Mouse (Mus musculus): ENCODE measurements around the gene Grin2b. TPM values are rescaled to one million over a fixed set of nuclear protein-coding genes. Genes with fewer than 3 reads are reported as not detected.

Gene Grin2b
- total RNA-seq, 1 experiment from 2014 or later: not detected

GRCm38 (mm10) chr6:136109172-136109571 lies 64.1 kb downstream of the Grin2b start:
- ATAC-seq (ENCODE audit: extremely low read depth, insufficient number of reproducible peaks, low FRiP score, poor library complexity, severe bottlenecking): no peak

- no peak for ATAC-seq (ENCODE audit: extremely low read depth, insufficient number of reproducible peaks, low FRiP score, poor library complexity, severe bottlenecking)
Measured at GRCm38 (mm10) chr6:136108466-136108865, 64.8 kb downstream of the Grin2b start.

- ATAC-seq (ENCODE audit: extremely low read depth, insufficient number of reproducible peaks, low FRiP score, poor library complexity, severe bottlenecking): no peak
Measured at GRCm38 (mm10) chr6:136105221-136105620, 68.1 kb downstream of the Grin2b start.

GRCm38 (mm10) chr6:136100241-136100640 lies 73.1 kb downstream of the Grin2b start:
- no peak for ATAC-seq (ENCODE audit: extremely low read depth, insufficient number of reproducible peaks, low FRiP score, poor library complexity, severe bottlenecking)

- ATAC-seq (ENCODE audit: extremely low read depth, insufficient number of reproducible peaks, low FRiP score, poor library complexity, severe bottlenecking): no peak
Measured at GRCm38 (mm10) chr6:136096269-136096668, 77.0 kb downstream of the Grin2b start.

GRCm38 (mm10) chr6:136079991-136080734 lies 93.1 kb downstream of the Grin2b start:
- ATAC-seq (ENCODE audit: extremely low read depth, insufficient number of reproducible peaks, low FRiP score, poor library complexity, severe bottlenecking): no peak

- no peak for ATAC-seq (ENCODE audit: extremely low read depth, insufficient number of reproducible peaks, low FRiP score, poor library complexity, severe bottlenecking)
Measured at GRCm38 (mm10) chr6:136072326-136073054, 100.8 kb downstream of the Grin2b start.

- no peak for ATAC-seq (ENCODE audit: extremely low read depth, insufficient number of reproducible peaks, low FRiP score, poor library complexity, severe bottlenecking)
Measured at GRCm38 (mm10) chr6:136070101-136070500, 103.2 kb downstream of the Grin2b start.

- no peak for ATAC-seq (ENCODE audit: extremely low read depth, insufficient number of reproducible peaks, low FRiP score, poor library complexity, severe bottlenecking)
Measured at GRCm38 (mm10) chr6:136053346-136053745, 120.0 kb downstream of the Grin2b start.

GRCm38 (mm10) chr6:136050346-136050745 lies 123.0 kb downstream of the Grin2b start:
- ATAC-seq (ENCODE audit: extremely low read depth, insufficient number of reproducible peaks, low FRiP score, poor library complexity, severe bottlenecking): no peak

GRCm38 (mm10) chr6:136048084-136048483 lies 125.2 kb downstream of the Grin2b start:
- no peak for ATAC-seq (ENCODE audit: extremely low read depth, insufficient number of reproducible peaks, low FRiP score, poor library complexity, severe bottlenecking)

GRCm38 (mm10) chr6:136046091-136046490 lies 127.2 kb downstream of the Grin2b start:
- ATAC-seq (ENCODE audit: extremely low read depth, insufficient number of reproducible peaks, low FRiP score, poor library complexity, severe bottlenecking): no peak

GRCm38 (mm10) chr6:136044461-136044860 lies 128.8 kb downstream of the Grin2b start:
- ATAC-seq (ENCODE audit: extremely low read depth, insufficient number of reproducible peaks, low FRiP score, poor library complexity, severe bottlenecking): no peak

GRCm38 (mm10) chr6:136042375-136042774 lies 130.9 kb downstream of the Grin2b start:
- ATAC-seq (ENCODE audit: extremely low read depth, insufficient number of reproducible peaks, low FRiP score, poor library complexity, severe bottlenecking): no peak

- ATAC-seq (ENCODE audit: extremely low read depth, insufficient number of reproducible peaks, low FRiP score, poor library complexity, severe bottlenecking): no peak
Measured at GRCm38 (mm10) chr6:136041821-136042220, 131.5 kb downstream of the Grin2b start.

- no peak for ATAC-seq (ENCODE audit: extremely low read depth, insufficient number of reproducible peaks, low FRiP score, poor library complexity, severe bottlenecking)
Measured at GRCm38 (mm10) chr6:136040931-136041330, 132.4 kb downstream of the Grin2b start.

GRCm38 (mm10) chr6:136029235-136029939 lies 143.9 kb downstream of the Grin2b start:
- no peak for ATAC-seq (ENCODE audit: extremely low read depth, insufficient number of reproducible peaks, low FRiP score, poor library complexity, severe bottlenecking)

GRCm38 (mm10) chr6:136026936-136027335 lies 146.4 kb downstream of the Grin2b start:
- ATAC-seq (ENCODE audit: extremely low read depth, insufficient number of reproducible peaks, low FRiP score, poor library complexity, severe bottlenecking): no peak

- ATAC-seq (ENCODE audit: extremely low read depth, insufficient number of reproducible peaks, low FRiP score, poor library complexity, severe bottlenecking): no peak
Measured at GRCm38 (mm10) chr6:136025801-136026200, 147.5 kb downstream of the Grin2b start.

- ATAC-seq (ENCODE audit: extremely low read depth, insufficient number of reproducible peaks, low FRiP score, poor library complexity, severe bottlenecking): no peak
Measured at GRCm38 (mm10) chr6:136020460-136020859, 152.9 kb downstream of the Grin2b start.
